Mouse (Mus musculus) heart, embryonic 13.5 days (tissue): ENCODE measurements around the gene Dnajc10. TPM values are rescaled to one million over a fixed set of nuclear protein-coding genes. Genes with fewer than 3 reads are reported as not detected.

Experiments used
- ATAC-seq: fragments of 200-750 bp; cut with Nextera tagmentation; 2 replicates; pipeline ENCODE4 v1.8.0; 2017; ENCODE audit warnings: moderate TSS enrichment; ENCODE audit not compliant: insufficient number of reproducible peaks, low FRiP score, low TSS enrichment; ENCODE audit errors: extremely low read depth
- H3K27ac ChIP-seq: fragments of 300-500 bp; sonication (generic); replicated peaks from 2 replicates; pipeline ENCODE4 v1.5.1; 2015; ENCODE audit warnings: moderate library complexity, mild to moderate bottlenecking, inconsistent platforms
- H3K27me3 ChIP-seq: fragments of 300-500 bp; sonication (generic); replicated peaks from 2 replicates; pipeline ENCODE4 v1.6.1; 2015; ENCODE audit warnings: mild to moderate bottlenecking, inconsistent platforms
- H3K36me3 ChIP-seq: fragments of 300-500 bp; sonication (generic); 2 replicates; pipeline ENCODE4 v1.6.1; 2015; ENCODE audit warnings: mild to moderate bottlenecking, inconsistent platforms
- H3K4me1 ChIP-seq: fragments of 300-500 bp; sonication (generic); 2 replicates; pipeline ENCODE4 v1.6.1; 2015; ENCODE audit warnings: inconsistent platforms
- H3K4me2 ChIP-seq: fragments of 300-500 bp; sonication (generic); 2 replicates; pipeline ENCODE4 v1.6.1; 2015; ENCODE audit warnings: inconsistent platforms, mild to moderate bottlenecking, moderate library complexity
- H3K4me3 ChIP-seq: fragments of 300-500 bp; sonication (generic); 2 replicates; pipeline ENCODE4 v1.5.1; 2015; ENCODE audit warnings: moderate library complexity, mild to moderate bottlenecking, inconsistent platforms
- H3K9ac ChIP-seq: fragments of 300-500 bp; sonication (generic); 2 replicates; pipeline ENCODE4 v1.6.1; 2015; ENCODE audit warnings: inconsistent platforms, mild to moderate bottlenecking, moderate library complexity
- H3K9me3 ChIP-seq: fragments of 300-500 bp; sonication (generic); 2 replicates; pipeline ENCODE4 v1.6.1; 2016; ENCODE audit warnings: inconsistent platforms
- WGBS: fragments of 180-500 bp; shearing (Covaris S2); methylation state at CpG from one replicate; pipeline ENCODE4 v1.1.7; 2015; ENCODE audit warnings: mixed read lengths; 5-methylcytosine and 5-hydroxymethylcytosine counted together
- polyA plus RNA-seq: library from polyadenylated mRNA; unstranded; fragments of >200 nt; fragmentation: Nextera tagmentation; extraction: Ambion mirVana; gene quantifications from 2 replicates; pipeline ENCODE4 v1.2.1, GENCODE M21; 2015

Dnajc10 gene
- polyA plus RNA-seq, result 48.3 and 50.6 TPM in 2 replicates

DNA sequence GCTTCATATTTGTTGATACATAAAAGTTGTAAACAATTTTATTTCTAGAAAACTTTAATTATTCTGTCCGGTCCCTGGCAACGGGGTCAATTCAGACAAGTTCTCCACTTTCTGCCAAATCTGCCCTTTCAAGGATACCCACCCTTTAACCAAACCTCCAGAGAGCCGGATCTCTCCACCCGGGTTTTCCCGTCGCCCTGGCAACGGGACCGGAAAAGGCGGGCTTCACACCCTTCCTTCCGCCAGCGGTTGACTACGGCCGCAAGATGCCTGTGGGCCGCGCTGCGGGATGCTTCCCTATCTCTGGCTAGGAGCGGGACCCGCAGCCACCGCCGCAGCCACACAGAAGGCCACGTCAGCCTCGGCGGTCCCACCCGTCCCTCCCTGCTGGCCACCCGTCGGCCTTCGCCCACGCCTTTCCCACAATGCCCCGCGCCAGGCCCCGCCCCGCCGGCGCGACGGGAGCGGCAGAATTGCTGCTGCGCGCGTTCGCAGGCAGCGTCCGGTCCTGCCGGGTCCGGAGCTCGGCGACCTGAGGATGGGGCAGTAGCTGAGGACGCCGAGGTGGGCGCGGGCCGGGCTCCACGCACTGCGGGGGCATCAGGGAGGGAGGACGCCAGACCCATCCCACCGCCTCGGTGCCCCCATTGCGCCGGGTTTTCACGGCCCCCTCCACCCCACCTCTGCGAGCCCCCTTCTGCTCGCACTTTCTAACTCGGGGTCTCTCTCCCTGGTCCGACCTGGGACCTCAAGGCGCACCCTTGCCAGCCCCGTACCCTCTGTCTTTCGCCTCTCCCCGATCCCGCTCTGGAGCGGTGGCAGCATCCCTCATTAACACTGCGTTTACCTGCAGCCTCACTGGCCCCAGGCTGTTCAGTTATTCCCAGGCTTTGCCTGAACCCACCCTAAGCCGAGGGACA lies at the start of gene Dnajc10:
Gene Dnajc10, plus strand, starts transcription at position 225 of the 920 bp plus-strand sequence.
- Histone ChIP-seq H3K27me3 (no peaks in the 10 kb centered on the region), H3K4me1 (peaks cover 21% of the 10 kb centered on the region), H3K9ac (peak within 1 kb of the TSS; percentile 96), H3K9me3 (no peaks in the 10 kb centered on the region), H3K36me3 (peaks cover 25% of the 10 kb centered on the region), H3K4me3 (peak within 1 kb of the TSS; percentile 89), H3K4me2 (peak within 1 kb of the TSS; percentile 85), H3K27ac (peak within 1 kb of the TSS; percentile 97)
- peak; percentile 89 for ATAC-seq
- WGBS, result under 1% methylated on average over 64 of the region's 72 CpGs

DNA sequence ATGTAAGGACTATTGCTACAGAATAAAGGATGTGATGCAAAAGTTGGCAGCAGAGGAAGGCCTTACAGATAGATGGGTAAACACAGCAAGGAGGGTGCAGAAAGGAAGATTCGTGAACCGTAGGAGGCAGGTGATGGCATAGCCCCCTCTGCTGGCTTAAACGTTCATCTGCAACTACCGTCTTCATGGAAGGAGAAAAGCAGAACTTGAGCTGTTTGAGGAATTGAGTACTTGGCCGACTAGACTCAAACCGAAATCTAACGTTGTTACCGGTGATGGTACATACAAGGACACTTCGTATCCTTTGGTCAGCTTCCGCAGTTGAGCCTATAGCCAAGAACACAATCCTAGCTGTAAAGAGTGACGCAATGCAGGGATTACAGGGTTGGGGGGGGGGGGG lies 48.4 kb upstream of the Dnajc10 start:
- no peak for ATAC-seq
- Histone ChIP-seq H3K9ac (0 out of 2 replicates have a peak overlapping the region, but pooled peaks have one; percentile 52), H3K4me3 (peak overlapping the region; percentile 18; the same call in 1 of the 2 replicates), H3K4me1 (peaks cover 16% of the 10 kb centered on the region), H3K27me3 (peaks cover 5% of the 10 kb centered on the region), H3K27ac (no peak overlapping the region), H3K4me2 (peak overlapping the region; percentile 57), H3K9me3 (no peaks in the 10 kb centered on the region), H3K36me3 (no peaks in the 10 kb centered on the region)
- 18% methylated on average over 11 of the region's 11 CpGs for WGBS

DNA sequence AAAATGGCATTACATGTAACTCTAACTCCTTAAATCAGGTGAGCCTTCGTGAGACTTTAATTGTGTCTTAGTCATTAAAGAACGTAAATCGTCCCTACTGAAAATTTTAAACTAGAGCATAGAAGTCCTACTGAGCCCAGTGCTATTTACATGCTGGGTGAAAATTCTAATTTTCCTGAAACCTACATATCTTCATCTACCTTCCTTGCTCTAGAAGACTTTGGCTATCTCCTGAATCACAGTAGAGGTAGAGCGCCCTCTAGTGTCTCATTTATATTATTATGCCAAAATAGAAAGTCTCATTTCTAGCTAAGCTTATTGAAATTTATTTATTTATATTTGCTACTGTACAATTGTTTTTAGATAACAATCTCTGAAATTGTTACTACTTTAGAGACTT lies 47.2 kb upstream of the Dnajc10 start:
- Histone ChIP-seq H3K9me3 (no peaks in the 10 kb centered on the region), H3K27me3 (peaks cover 5% of the 10 kb centered on the region), H3K36me3 (no peaks in the 10 kb centered on the region), H3K9ac (no peak overlapping the region), H3K4me3 (no peak overlapping the region), H3K4me1 (peaks cover 18% of the 10 kb centered on the region), H3K4me2 (no peak overlapping the region), H3K27ac (no peak overlapping the region)
- 49% methylated on average over 4 of the region's 4 CpGs for WGBS
- ATAC-seq, result no peak

DNA sequence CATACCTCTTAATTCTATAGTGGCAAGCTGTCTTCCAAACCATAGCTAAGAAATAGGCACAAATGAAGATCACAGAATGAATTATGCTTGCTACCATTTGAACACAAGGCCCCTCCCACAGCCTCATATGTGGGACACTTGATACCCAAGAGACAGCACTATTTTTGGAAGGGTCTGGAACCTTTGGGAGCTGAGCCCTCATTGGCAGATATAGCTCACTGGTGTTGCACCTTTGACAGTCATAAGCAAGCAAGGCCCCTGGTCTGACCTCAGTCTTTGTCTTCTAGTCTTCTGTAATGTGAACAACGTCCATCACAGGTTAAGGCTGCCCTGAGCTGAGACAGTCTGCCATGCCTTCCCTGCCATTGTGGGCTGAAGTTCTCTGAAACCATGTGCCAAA lies 43.8 kb upstream of the Dnajc10 start:
- Histone ChIP-seq H3K4me3 (no peak overlapping the region), H3K4me1 (peaks cover 15% of the 10 kb centered on the region), H3K27me3 (no peaks in the 10 kb centered on the region), H3K9ac (no peak overlapping the region), H3K27ac (0 out of 2 replicates have a peak overlapping the region, but pooled peaks have one; percentile 10), H3K36me3 (no peaks in the 10 kb centered on the region), H3K9me3 (no peaks in the 10 kb centered on the region), H3K4me2 (no peak overlapping the region)
- WGBS, result 57% methylated on average over 1 of the region's 1 CpGs
- no peak for ATAC-seq

DNA sequence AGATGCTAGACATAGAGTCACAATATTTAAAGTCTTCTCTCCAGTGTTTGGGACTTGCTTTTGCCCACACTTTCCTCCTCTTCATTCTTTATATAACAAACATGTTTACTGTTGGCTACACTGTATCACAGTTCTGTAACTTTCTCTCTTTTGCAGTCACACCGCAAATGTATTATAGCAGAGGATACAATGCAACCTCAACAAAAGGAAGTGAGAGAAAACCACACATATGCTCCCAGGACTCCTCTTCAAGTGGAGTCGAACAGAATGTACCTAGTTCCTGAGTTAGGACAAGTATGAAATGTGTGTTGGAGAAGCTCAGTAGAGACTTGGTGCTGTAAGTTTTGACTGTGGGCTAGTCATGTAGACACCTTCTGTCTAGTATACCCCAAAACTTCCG lies 42.2 kb upstream of the Dnajc10 start:
- Histone ChIP-seq H3K4me2 (no peak overlapping the region), H3K27ac (no peak overlapping the region), H3K4me1 (peaks cover 7% of the 10 kb centered on the region), H3K36me3 (no peaks in the 10 kb centered on the region), H3K27me3 (no peaks in the 10 kb centered on the region), H3K9ac (no peak overlapping the region), H3K9me3 (no peaks in the 10 kb centered on the region), H3K4me3 (no peak overlapping the region)
- ATAC-seq, result no peak
- 91% methylated on average over 3 of the region's 3 CpGs for WGBS

DNA sequence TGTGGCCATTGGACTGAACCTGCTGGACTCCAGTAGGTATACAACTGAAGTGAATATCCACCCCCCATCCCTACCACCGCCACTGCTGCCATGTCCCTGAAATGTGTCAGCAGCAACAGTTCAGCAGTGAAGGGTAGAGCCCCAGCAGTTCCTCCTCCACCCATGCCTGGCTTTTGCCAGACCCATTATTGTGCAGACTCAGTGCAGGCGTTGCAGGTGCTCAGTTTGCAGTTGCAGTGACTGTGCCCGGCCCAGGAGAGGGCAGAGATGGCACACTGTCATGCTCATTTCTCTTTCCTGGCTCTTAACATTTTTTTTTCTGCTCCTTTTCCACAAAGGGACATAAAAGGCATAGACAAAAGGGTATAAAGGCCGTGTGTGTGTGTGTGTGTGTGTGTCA lies 41.5 kb upstream of the Dnajc10 start:
- no peak overlapping the region for H3K4me3 ChIP-seq
- no peak overlapping the region for H3K27ac ChIP-seq
- no peak overlapping the region for H3K9ac ChIP-seq
- H3K9me3 ChIP-seq, result no peaks in the 10 kb centered on the region
- H3K36me3 ChIP-seq, result no peaks in the 10 kb centered on the region
- WGBS, result 71% methylated on average over 4 of the region's 4 CpGs
- H3K27me3 ChIP-seq, result no peaks in the 10 kb centered on the region
- H3K4me2 ChIP-seq, result no peak overlapping the region
- H3K4me1 ChIP-seq, result peaks cover 7% of the 10 kb centered on the region
- ATAC-seq, result no peak

DNA sequence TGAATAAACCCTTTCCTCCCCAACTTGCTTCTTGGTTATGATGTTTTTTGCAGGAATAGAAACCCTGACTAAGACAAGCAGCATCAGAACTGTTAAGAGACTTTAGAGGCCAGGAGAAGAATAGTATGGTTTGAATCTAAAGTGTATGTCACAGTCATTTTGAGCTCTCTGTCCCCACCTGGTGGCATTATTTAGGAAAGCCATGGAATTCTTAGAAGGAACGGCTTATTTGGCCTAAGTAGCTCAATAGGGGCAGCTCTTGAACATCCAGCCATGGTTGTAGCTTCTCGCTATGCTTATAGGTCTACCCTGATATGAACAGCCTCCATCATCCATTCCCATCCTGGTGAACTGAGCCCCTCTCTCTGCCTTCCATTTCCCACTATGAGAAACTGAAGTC lies 40.1 kb upstream of the Dnajc10 start:
- WGBS, result 66% methylated on average over 2 of the region's 2 CpGs
- Histone ChIP-seq H3K4me1 (peaks cover 7% of the 10 kb centered on the region), H3K27ac (no peak overlapping the region), H3K9ac (no peak overlapping the region), H3K27me3 (no peaks in the 10 kb centered on the region), H3K4me3 (no peak overlapping the region), H3K36me3 (no peaks in the 10 kb centered on the region), H3K4me2 (no peak overlapping the region), H3K9me3 (no peaks in the 10 kb centered on the region)
- ATAC-seq, result no peak

DNA sequence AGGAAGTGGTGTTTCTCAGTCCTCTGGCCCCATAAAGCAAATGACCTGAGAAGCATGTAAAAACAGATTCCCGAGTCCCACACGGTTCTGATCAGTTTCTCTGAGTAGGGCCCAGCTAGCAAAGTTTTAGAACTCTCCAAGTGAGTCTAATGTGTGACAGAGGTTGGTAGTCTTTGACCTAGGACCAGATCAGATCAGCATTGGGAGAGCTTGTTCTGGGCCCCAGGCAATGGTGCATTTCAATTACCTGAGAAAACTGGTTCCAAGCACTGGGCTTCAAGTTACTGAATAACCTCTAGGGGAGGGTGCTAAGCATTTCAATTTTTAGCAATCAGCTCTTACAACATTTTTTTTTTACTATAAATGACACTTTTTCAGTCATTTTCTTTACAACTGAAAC lies 33.1 kb upstream of the Dnajc10 start:
- no peaks in the 10 kb centered on the region for H3K27me3 ChIP-seq
- no peak overlapping the region for H3K27ac ChIP-seq
- no peak overlapping the region for H3K4me2 ChIP-seq
- peaks cover 7% of the 10 kb centered on the region; the same call in 1 of the 2 replicates for H3K4me1 ChIP-seq
- 80% methylated on average over 2 of the region's 2 CpGs for WGBS
- no peaks in the 10 kb centered on the region for H3K36me3 ChIP-seq
- no peak for ATAC-seq
- H3K9me3 ChIP-seq, result no peaks in the 10 kb centered on the region
- no peak overlapping the region for H3K9ac ChIP-seq
- no peak overlapping the region for H3K4me3 ChIP-seq

DNA sequence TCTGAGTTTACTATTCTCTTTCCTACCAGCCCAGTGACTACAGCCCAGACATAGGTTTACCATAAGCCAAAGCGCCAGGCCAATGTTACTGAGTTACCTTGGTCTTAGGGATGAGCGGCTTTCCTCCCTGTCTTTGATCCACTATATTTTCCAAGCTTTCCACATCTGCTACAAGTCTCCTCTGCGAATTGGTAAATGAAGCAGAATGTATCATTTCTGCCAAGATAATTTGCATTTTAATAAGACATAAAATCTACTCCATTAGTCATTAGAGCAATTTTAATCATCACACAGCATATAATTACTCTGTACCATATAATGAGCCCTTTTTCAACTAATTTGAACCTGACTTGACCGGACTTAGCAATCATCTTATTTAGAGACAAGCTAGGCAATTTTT lies 28.9 kb upstream of the Dnajc10 start:
- ATAC-seq, result no peak
- Histone ChIP-seq H3K27me3 (no peaks in the 10 kb centered on the region), H3K9ac (no peak overlapping the region), H3K4me1 (no peaks in the 10 kb centered on the region), H3K27ac (no peak overlapping the region), H3K4me3 (no peak overlapping the region), H3K36me3 (no peaks in the 10 kb centered on the region), H3K9me3 (no peaks in the 10 kb centered on the region), H3K4me2 (no peak overlapping the region)
- 83% methylated on average over 4 of the region's 4 CpGs for WGBS

DNA sequence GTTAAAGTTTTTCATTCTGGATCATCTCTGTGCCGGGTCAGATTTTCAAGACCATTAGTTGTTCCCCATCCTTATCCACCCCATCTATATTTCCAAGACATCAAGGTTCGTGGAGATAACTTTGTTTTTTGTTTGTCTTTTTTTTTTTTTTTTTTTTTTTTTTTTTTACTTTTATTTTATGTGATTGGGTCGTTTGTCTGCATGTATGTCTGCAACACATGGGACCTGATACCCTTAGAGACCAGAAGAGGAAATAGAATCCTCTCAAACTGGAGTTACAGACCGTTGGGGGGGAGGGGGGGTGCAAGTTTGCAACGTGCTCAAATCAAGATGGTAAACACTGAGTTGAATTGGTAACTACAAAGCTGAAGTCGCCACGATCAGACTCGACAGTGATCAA lies 23.1 kb upstream of the Dnajc10 start, which contains the start of gene Prdx6b:
Gene Prdx6b, plus strand, starts transcription at position 301 of the 400 bp plus-strand sequence.
- Histone ChIP-seq H3K27me3 (no peaks in the 10 kb centered on the region), H3K36me3 (no peaks in the 10 kb centered on the region), H3K9me3 (no peaks in the 10 kb centered on the region), H3K4me1 (no peaks in the 10 kb centered on the region), H3K27ac (no peak within 1 kb of the TSS), H3K4me3 (no peak within 1 kb of the TSS), H3K4me2 (no peak within 1 kb of the TSS), H3K9ac (no peak within 1 kb of the TSS)
- no peak for ATAC-seq
- WGBS, result 85% methylated on average over 8 of the region's 8 CpGs

DNA sequence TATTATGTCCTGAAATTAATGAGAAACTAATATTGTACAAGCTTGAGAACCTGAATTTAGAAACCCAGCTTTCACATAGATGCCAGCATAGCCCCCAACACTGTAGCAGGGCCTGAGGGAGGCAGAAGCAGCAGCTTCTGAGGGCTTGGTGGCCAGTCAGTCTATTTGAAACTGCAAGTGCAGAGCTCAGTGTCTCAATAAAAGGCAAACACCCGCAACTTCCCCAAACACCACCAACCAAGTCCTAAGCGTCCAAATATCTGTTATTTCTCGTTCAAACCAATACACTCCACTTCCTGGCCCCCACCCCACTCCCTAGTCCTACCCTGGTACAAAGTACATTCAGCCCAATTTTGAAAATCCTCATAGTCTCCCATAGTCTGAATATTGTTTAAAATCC lies 16.9 kb upstream of the Dnajc10 start:
- Histone ChIP-seq H3K4me1 (no peaks in the 10 kb centered on the region), H3K9me3 (no peaks in the 10 kb centered on the region), H3K27me3 (no peaks in the 10 kb centered on the region), H3K27ac (no peak overlapping the region), H3K9ac (no peak overlapping the region), H3K4me2 (no peak overlapping the region), H3K4me3 (no peak overlapping the region), H3K36me3 (no peaks in the 10 kb centered on the region)
- ATAC-seq, result no peak
- WGBS, result 46% methylated on average over 3 of the region's 3 CpGs

DNA sequence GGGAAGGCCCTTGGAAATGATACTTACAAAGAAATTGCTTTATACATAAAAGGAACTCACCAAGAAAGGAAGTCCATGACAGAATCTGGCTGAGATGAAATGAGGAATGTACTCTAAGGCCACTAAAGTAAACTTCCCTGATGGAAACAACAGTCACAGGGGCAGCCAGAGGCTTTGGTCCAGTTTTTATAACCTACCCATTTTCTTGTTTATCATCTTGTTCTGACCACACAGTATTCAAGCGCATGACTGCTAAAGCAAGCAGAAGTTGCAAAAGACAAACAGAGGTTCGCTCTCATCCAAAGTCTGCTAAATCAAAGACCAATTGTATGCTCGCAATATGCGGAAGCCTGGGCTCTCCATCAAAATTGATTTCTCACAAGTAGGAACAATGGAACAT lies 14.5 kb upstream of the Dnajc10 start:
- Histone ChIP-seq H3K4me2 (no peak overlapping the region), H3K9ac (no peak overlapping the region), H3K27me3 (no peaks in the 10 kb centered on the region), H3K4me3 (no peak overlapping the region), H3K4me1 (no peaks in the 10 kb centered on the region), H3K36me3 (no peaks in the 10 kb centered on the region), H3K27ac (no peak overlapping the region), H3K9me3 (no peaks in the 10 kb centered on the region)
- 87% methylated on average over 4 of the region's 4 CpGs for WGBS
- ATAC-seq, result no peak
